Mouse (Mus musculus): ENCODE measurements around the gene Necap2.

DNA sequence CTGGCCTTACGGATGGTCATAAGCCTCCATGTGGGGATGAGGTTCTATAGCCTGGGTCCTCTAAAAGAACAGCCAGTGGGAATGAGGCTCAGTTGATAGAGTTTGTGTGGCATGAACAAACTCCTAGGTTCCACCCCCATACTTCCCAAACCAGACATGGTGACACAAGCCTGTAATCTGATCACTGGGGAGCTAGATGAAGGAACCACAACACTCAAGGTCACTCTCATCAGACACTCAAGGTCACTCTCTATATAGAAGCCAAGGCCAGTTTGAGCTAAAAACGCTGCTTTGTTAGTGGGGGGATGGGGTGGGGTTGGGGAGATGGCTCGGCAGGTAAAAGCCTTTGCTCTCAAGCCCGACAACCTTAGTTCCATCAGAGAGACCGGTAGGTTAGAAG is 21.8 kb upstream of the Necap2 start:
- TF ChIP-seq CTCF (IDR thresholded peaks at IDR 0.05; ENCODE audit: extremely low read depth, insufficient read length, insufficient replicate concordance, low read depth, low read length) (no peak), POLR2A (IDR thresholded peaks at IDR 0.05; ENCODE audit: low read depth, low read length) (no peak)

Measured in small intestine, adult 2 months (tissue).